Mouse (Mus musculus) liver, embryonic 15.5 days (tissue): ENCODE measurements around the gene 4933412E24Rik. TPM values are rescaled to one million over a fixed set of nuclear protein-coding genes. Genes with fewer than 3 reads are reported as not detected.

Experiments used
- ATAC-seq: fragments of 200-750 bp; cut with Nextera tagmentation; 2 replicates; pipeline ENCODE4 v1.8.0; 2017; ENCODE audit warnings: moderate number of reproducible peaks, mild to moderate bottlenecking, moderate library complexity; ENCODE audit not compliant: insufficient read depth
- H3K27ac ChIP-seq: fragments of 300-500 bp; sonication (generic); replicated peaks from 2 replicates; pipeline ENCODE4 v1.5.1; 2015; ENCODE audit warnings: mild to moderate bottlenecking, inconsistent platforms
- H3K27me3 ChIP-seq: fragments of 300-500 bp; sonication (generic); 2 replicates; pipeline ENCODE4 v1.6.1; 2015; ENCODE audit warnings: mild to moderate bottlenecking, inconsistent platforms
- H3K36me3 ChIP-seq: fragments of 300-500 bp; sonication (generic); replicated peaks from 2 replicates; pipeline ENCODE4 v1.6.1; 2015; ENCODE audit warnings: moderate library complexity, mild to moderate bottlenecking, inconsistent platforms
- H3K4me1 ChIP-seq: fragments of 300-500 bp; sonication (generic); replicated peaks from 2 replicates; pipeline ENCODE4 v1.6.1; 2015; ENCODE audit warnings: inconsistent platforms
- H3K4me2 ChIP-seq: fragments of 300-500 bp; sonication (generic); 2 replicates; pipeline ENCODE4 v1.6.1; 2015; ENCODE audit warnings: moderate library complexity, mild to moderate bottlenecking, inconsistent platforms
- H3K4me3 ChIP-seq: fragments of 300-500 bp; sonication (generic); replicated peaks from 2 replicates; pipeline ENCODE4 v1.5.1; 2015; ENCODE audit warnings: mild to moderate bottlenecking, inconsistent platforms
- H3K9ac ChIP-seq: fragments of 300-500 bp; sonication (generic); 2 replicates; pipeline ENCODE4 v1.6.1; 2015; ENCODE audit warnings: moderate library complexity, mild to moderate bottlenecking, inconsistent platforms
- H3K9me3 ChIP-seq: fragments of 300-500 bp; sonication (generic); replicated peaks from 2 replicates; pipeline ENCODE4 v1.6.1; 2016; ENCODE audit warnings: inconsistent platforms
- WGBS: fragments of 180-500 bp; shearing (Covaris S2); methylation state at CpG from one replicate; pipeline ENCODE4 v1.1.7; 2015; ENCODE audit warnings: mixed read lengths; ENCODE audit not compliant: insufficient replicate concordance; 5-methylcytosine and 5-hydroxymethylcytosine counted together
- polyA plus RNA-seq: library from polyadenylated mRNA; unstranded; fragments of >200 nt; fragmentation: Nextera tagmentation; extraction: Ambion mirVana; gene quantifications from 2 replicates; pipeline ENCODE4 v1.2.1, GENCODE M21; 2015

Gene 4933412E24Rik
- not detected in 2 replicates for polyA plus RNA-seq

DNA sequence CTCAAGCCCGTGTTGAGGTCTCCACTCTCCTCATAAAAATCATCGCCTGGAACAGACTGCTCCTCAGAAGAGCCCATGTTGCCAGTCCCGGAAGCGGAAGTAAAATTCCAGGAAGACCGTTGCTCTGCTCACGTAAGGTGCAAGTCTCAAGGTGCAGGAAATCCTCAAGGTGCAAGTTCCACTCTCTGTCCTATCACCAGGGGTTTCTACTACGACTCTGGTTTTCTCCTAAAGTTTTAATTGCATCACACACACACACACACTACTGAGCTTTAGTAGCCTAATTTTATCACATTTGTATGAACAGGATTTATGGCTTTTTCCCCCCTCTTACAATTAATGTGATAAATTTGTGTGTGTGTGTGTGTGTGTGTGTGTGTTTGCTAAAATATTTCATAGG is at the start of gene 4933412E24Rik:
Gene 4933412E24Rik (minus strand): TSS at position 101 of the 400 bp plus-strand sequence.
- Histone ChIP-seq H3K27ac (no peak within 1 kb of the TSS), H3K36me3 (no peaks in the 10 kb centered on the region), H3K27me3 (no peaks in the 10 kb centered on the region), H3K4me2 (no peak within 1 kb of the TSS), H3K9me3 (no peaks in the 10 kb centered on the region), H3K4me1 (no peaks in the 10 kb centered on the region), H3K9ac (no peak within 1 kb of the TSS), H3K4me3 (no peak within 1 kb of the TSS)
- no peak for ATAC-seq
- WGBS, result 76% methylated on average over 7 of the region's 7 CpGs

DNA sequence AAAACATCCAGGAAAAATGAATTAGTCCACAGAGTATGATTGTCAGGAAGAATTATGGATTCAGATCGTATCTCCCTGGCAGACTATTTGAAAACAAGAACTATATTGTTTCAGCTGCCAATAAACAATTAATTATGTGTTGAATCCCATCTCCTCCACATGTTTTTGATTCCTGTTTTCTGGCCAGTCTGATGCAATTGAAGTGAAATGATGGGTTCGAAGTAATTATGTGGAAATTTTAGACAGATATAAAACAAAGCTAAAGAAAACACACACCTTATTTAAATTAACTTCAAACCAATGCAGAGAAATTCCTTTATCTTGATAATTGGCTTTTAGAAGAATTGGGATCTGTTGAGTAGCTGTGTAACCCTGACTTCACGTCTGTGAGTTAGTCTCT is 14.3 kb upstream of the 4933412E24Rik start:
- WGBS, result 53% methylated on average over 3 of the region's 3 CpGs

DNA sequence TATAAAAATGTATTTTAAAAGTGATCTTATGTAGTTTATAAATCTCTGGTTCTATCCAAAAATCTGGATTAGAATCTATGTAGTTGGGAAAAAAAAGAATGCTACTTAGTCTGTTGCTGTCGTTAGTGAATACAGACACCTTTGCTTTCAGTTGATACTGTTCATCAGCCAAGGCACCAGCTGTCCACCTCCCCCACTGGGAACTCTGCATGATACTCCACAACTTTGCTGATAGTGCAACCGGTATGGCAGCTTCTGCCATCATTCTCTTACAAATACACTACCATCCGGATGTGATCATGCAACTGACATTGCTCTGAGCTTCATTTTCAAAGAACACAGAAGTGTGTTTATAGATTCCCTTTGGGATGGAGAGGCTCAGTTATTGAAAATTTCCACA is 4.8 kb upstream of the 4933412E24Rik start:
- Histone ChIP-seq H3K36me3 (no peaks in the 10 kb centered on the region), H3K27ac (no peak overlapping the region), H3K4me2 (no peak overlapping the region), H3K9ac (no peak overlapping the region), H3K9me3 (no peaks in the 10 kb centered on the region), H3K4me1 (no peaks in the 10 kb centered on the region), H3K27me3 (no peaks in the 10 kb centered on the region), H3K4me3 (no peak overlapping the region)
- 40% methylated on average over 3 of the region's 3 CpGs for WGBS
- ATAC-seq, result no peak

More for the DNA sequence above, 14.3 kb upstream of the 4933412E24Rik start:
- Histone ChIP-seq H3K4me3 (no peak overlapping the region), H3K27ac (no peak overlapping the region), H3K4me1 (no peaks in the 10 kb centered on the region), H3K36me3 (no peaks in the 10 kb centered on the region), H3K9me3 (no peaks in the 10 kb centered on the region), H3K9ac (no peak overlapping the region), H3K27me3 (no peaks in the 10 kb centered on the region), H3K4me2 (no peak overlapping the region)
- ATAC-seq, result no peak

- H3K36me3 ChIP-seq, result no peaks in the 10 kb centered on the region
- H3K4me3 ChIP-seq, result no peak overlapping the region
- no peaks in the 10 kb centered on the region for H3K4me1 ChIP-seq
- ATAC-seq, result no peak
- no peak overlapping the region for H3K27ac ChIP-seq
- 62% methylated on average over 4 of the region's 4 CpGs for WGBS
- H3K27me3 ChIP-seq, result no peaks in the 10 kb centered on the region
- no peak overlapping the region for H3K9ac ChIP-seq
- H3K4me2 ChIP-seq, result no peak overlapping the region
- no peaks in the 10 kb centered on the region for H3K9me3 ChIP-seq
Measured at GRCm38 (mm10) chr15:60010199-60010598, 6.2 kb downstream of the 4933412E24Rik start.

DNA sequence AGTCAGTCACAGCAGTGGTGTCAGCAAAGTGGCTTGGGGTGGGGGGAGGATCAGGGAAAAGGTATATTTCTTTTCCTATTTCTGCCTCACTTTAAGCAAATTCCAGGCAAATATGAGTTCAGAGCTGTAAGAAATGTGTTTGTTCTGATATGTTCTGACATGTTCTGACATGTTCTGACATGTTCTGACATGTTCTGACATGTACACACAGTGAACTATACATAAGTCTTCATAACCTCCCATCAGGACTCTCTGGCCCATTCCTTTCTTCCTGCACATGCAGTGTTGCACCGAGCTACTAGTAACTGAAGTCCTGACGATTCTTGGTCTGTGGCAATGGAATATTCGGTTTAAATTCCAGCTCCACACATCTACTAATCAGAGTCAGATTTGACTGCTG is 6.8 kb downstream of the 4933412E24Rik start:
- H3K36me3 ChIP-seq, result no peaks in the 10 kb centered on the region
- ATAC-seq, result no peak
- WGBS, result 51% methylated on average over 3 of the region's 3 CpGs
- no peaks in the 10 kb centered on the region for H3K4me1 ChIP-seq
- no peaks in the 10 kb centered on the region for H3K9me3 ChIP-seq
- H3K4me3 ChIP-seq, result no peak overlapping the region
- H3K4me2 ChIP-seq, result no peak overlapping the region
- no peak overlapping the region for H3K9ac ChIP-seq
- H3K27ac ChIP-seq, result no peak overlapping the region
- no peaks in the 10 kb centered on the region for H3K27me3 ChIP-seq

- Histone ChIP-seq H3K9me3 (no peaks in the 10 kb centered on the region), H3K36me3 (no peaks in the 10 kb centered on the region), H3K9ac (no peak overlapping the region), H3K27ac (no peak overlapping the region), H3K27me3 (no peaks in the 10 kb centered on the region), H3K4me3 (no peak overlapping the region), H3K4me2 (no peak overlapping the region), H3K4me1 (no peaks in the 10 kb centered on the region)
- ATAC-seq, result no peak
- 35% methylated on average over 4 of the region's 4 CpGs for WGBS
Measured at GRCm38 (mm10) chr15:59983777-59984176, 32.6 kb downstream of the 4933412E24Rik start.

- no peak for ATAC-seq
- H3K9me3 ChIP-seq, result no peaks in the 10 kb centered on the region
- H3K27me3 ChIP-seq, result no peaks in the 10 kb centered on the region
- H3K36me3 ChIP-seq, result no peaks in the 10 kb centered on the region
- no peak overlapping the region for H3K27ac ChIP-seq
- 35% methylated on average over 3 of the region's 3 CpGs for WGBS
- no peaks in the 10 kb centered on the region for H3K4me1 ChIP-seq
- no peak overlapping the region for H3K9ac ChIP-seq
- H3K4me2 ChIP-seq, result no peak overlapping the region
- H3K4me3 ChIP-seq, result no peak overlapping the region
Measured at GRCm38 (mm10) chr15:59975310-59975709, 41.1 kb downstream of the 4933412E24Rik start.

GRCm38 (mm10) chr15:59974584-59974983 is 41.8 kb downstream of the 4933412E24Rik start:
- Histone ChIP-seq H3K9me3 (no peaks in the 10 kb centered on the region), H3K9ac (no peak overlapping the region), H3K27me3 (no peaks in the 10 kb centered on the region), H3K4me2 (no peak overlapping the region), H3K36me3 (no peaks in the 10 kb centered on the region), H3K4me1 (no peaks in the 10 kb centered on the region), H3K4me3 (no peak overlapping the region), H3K27ac (no peak overlapping the region)
- ATAC-seq, result no peak
- WGBS, result 64% methylated on average over 5 of the region's 5 CpGs

GRCm38 (mm10) chr15:59973651-59974519 is 42.5 kb downstream of the 4933412E24Rik start:
- no peak overlapping the region for H3K4me2 ChIP-seq
- no peaks in the 10 kb centered on the region for H3K4me1 ChIP-seq
- no peaks in the 10 kb centered on the region for H3K9me3 ChIP-seq
- 72% methylated on average over 7 of the region's 7 CpGs for WGBS
- no peaks in the 10 kb centered on the region for H3K36me3 ChIP-seq
- H3K9ac ChIP-seq, result no peak overlapping the region
- no peak overlapping the region for H3K27ac ChIP-seq
- no peaks in the 10 kb centered on the region for H3K27me3 ChIP-seq
- no peak for ATAC-seq
- H3K4me3 ChIP-seq, result no peak overlapping the region
